Mouse (Mus musculus) cortical plate, adult 2 months (tissue): Measurements from ENCODE around the gene Slc26a1.

Experiments used
- CTCF ChIP-seq: fragments of 200-500 bp; IDR thresholded peaks from 2 replicates; pipeline ENCODE4 v1.5.1; 2011; ENCODE audit warnings: mild to moderate bottlenecking, control low read depth, low read length; ENCODE audit not compliant: insufficient read depth; ENCODE audit errors: extremely low read depth
- POLR2A ChIP-seq: fragments of 200-500 bp; IDR thresholded peaks from 2 replicates; pipeline ENCODE4 v1.6.1; 2011; ENCODE audit warnings: mild to moderate bottlenecking, low read length, control low read depth; ENCODE audit not compliant: insufficient read depth; ENCODE audit errors: extremely low read depth

GRCm38 (mm10) chr5:108714149-108714548 lies 38.8 kb upstream of the Slc26a1 start:
- TF ChIP-seq POLR2A (no peak), CTCF (no peak)
